Mouse (Mus musculus) cortical plate, adult 2 months (tissue): ENCODE results near the gene Wdr41. TPM values are rescaled to one million over a fixed set of nuclear protein-coding genes. Genes with fewer than 3 reads are reported as not detected.
A peak's percentile ranks its signal among the peaks of the same experiment; 100 is the strongest.

Experiments used
- H3K27ac ChIP-seq: fragments of 200-500 bp; 2 replicates; pipeline ENCODE4 v1.5.1; 2012; ENCODE audit warnings: low read length, control low read depth, inconsistent platforms; ENCODE audit not compliant: insufficient read depth
- H3K4me1 ChIP-seq: fragments of 200-500 bp; 2 replicates; pipeline ENCODE4 v1.6.1; 2011; ENCODE audit warnings: low read length; ENCODE audit not compliant: control insufficient read depth, insufficient read depth
- H3K4me3 ChIP-seq: fragments of 200-500 bp; 2 replicates; pipeline ENCODE4 v1.5.1; 2011; ENCODE audit warnings: mild to moderate bottlenecking, low read length, control low read depth; ENCODE audit not compliant: insufficient read depth
- CTCF ChIP-seq: fragments of 200-500 bp; IDR thresholded peaks from 2 replicates; pipeline ENCODE4 v1.5.1; 2011; ENCODE audit warnings: mild to moderate bottlenecking, control low read depth, low read length; ENCODE audit not compliant: insufficient read depth; ENCODE audit errors: extremely low read depth
- POLR2A ChIP-seq: fragments of 200-500 bp; IDR thresholded peaks from 2 replicates; pipeline ENCODE4 v1.6.1; 2011; ENCODE audit warnings: mild to moderate bottlenecking, low read length, control low read depth; ENCODE audit not compliant: insufficient read depth; ENCODE audit errors: extremely low read depth
- polyA plus RNA-seq: library from polyadenylated mRNA; depleted of rRNA; stranded (reverse); fragments of >200 nt; gene quantifications from 2 replicates; pipeline ENCODE4 v1.2.3, GENCODE M21; 2012; rRNA removed

The Wdr41 gene
- 24.8 and 25.1 TPM in 2 replicates for polyA plus RNA-seq

DNA sequence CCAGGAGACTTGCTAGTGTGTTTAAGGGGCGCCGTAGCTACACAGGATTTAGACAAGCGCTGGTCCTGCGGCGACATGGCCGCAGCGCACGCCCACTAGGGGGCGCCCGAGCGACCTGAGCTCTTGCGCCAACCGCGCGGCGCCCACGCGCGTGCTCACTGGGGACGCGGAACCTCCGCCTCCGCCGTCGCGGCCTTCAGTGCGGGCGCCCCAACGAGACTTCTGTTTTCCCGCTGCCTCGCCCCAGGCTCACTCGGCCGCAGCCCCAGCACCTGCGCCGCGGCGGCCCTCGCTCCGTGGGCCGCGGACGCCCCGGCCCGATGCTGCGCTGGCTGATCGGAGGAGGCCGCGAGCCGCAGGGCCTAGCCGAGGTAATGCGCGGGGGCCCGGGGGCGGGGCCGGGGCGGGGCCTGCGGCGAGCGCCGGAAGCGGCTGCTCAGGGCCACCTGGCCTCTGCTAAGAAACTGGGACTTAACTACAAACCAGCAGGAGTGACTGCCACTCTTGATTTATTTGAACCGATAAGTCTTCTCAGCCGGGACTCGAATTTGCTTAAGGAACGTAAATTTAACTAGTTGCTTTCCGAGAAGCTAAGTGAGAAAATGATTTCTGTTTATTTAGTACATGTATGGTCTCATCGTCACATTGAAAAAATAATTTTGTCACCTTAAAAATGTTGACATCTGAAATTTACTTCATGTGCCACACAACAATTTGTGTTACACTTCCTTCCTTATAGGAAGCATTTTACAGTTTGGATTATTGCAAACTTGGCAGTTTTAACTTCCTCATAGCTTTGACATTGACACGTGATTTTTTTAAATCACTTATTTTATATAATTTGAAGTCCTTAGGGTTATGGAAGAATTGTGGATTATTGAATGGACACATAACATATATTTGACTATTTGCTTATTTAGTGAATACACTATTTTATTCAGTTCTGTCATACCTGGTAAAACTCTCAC lies at the start of gene Wdr41:
Gene Wdr41 (plus strand): TSS at position 126 of the 968 bp plus-strand sequence.
- H3K27ac ChIP-seq = peak within 1 kb of the TSS; percentile 97
- H3K4me3 ChIP-seq = peak within 1 kb of the TSS; percentile 35
- H3K4me1 ChIP-seq = no peaks in the 10 kb centered on the region
- TF ChIP-seq CTCF = peak; percentile 54; the same call in 1 of the 2 replicates
- TF ChIP-seq POLR2A = peak; percentile 16; the same call in 1 of the 2 replicates

DNA sequence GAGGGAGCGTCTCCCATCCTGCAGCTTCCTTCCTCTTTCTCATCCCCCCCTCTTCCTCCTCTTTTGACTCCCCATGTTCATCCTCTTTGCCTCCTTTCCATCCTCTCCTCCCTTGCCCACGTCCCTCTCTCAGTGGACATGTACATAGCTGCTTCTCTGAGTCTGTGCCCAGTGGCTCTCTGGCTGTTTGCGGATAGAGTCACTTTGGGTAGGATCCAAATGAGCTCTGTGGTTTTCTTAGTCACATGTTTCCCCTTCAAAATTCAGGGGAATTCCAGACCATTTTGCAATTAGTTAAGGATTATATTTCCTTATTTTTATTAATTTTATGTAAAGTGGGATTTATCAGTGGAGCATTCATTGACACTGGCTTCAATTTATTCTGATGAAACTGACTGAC lies 48.1 kb upstream of the Wdr41 start:
- H3K4me3 ChIP-seq = no peak overlapping the region
- TF ChIP-seq POLR2A (no peak), CTCF (no peak)
- no peaks in the 10 kb centered on the region for H3K4me1 ChIP-seq
- no peak overlapping the region for H3K27ac ChIP-seq

DNA sequence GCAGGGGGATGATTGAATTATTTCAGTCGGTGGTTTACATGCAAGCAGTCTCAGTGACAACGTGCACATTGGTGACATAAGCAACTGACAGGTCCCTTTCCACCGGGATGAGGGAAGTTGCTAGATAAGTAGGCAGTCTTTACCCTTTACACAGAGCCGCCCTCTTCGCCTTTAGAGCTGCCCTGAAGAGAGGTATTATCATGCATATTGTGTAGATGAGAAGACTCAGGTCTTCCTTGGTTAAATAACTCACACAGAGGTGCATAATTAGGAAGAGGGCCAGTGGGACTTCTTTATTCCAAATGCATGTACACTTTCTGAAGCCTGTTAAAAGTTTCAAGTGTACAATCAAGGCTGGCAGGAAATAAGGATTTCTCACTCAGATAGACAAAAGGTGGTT lies 37.7 kb upstream of the Wdr41 start:
- Histone ChIP-seq H3K4me3 (no peak overlapping the region), H3K4me1 (no peaks in the 10 kb centered on the region), H3K27ac (no peak overlapping the region)
- no peak for TF ChIP-seq POLR2A
- TF ChIP-seq CTCF = no peak

DNA sequence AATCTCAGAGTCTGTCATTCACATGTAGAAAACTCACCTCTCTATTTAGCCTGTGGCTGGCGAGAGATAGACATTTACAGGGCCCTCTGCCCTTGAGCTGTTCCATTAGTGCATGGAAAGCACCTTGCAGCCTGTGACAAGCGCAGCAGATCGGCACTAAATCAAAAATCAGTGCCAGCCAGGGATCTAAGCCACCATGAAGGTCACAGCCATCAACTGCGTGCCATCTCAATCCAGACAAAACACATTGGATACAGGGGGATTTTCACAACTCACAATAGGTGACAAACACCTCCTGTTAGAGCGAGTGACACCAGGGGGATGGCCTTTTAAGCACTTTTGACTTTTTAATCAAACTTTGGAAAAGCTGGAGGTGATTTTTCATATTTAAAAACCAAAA lies 36.0 kb upstream of the Wdr41 start:
- TF ChIP-seq CTCF (no peak), POLR2A (no peak)
- no peak overlapping the region for H3K27ac ChIP-seq
- no peak overlapping the region for H3K4me3 ChIP-seq
- H3K4me1 ChIP-seq = no peaks in the 10 kb centered on the region

DNA sequence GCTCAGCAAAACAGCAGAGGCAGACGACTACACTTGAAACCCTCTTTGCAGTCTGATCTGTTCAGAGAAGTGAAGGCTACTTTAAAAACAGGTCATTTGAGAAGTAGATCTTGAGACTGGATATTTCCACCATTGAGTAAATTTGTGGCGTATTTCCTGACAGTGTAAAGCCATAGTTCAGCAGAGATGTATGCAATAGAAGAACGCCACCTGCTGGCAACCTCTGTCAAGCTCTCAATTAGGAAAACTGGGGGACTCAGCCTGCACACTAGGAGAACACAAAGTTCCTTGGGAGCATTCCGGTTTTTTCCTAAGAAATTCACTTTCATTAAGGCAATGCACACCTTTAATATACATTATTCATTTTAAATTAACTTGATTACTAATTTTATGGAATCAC lies 34.9 kb upstream of the Wdr41 start:
- Histone ChIP-seq H3K27ac (no peak overlapping the region), H3K4me1 (no peaks in the 10 kb centered on the region), H3K4me3 (no peak overlapping the region)
- TF ChIP-seq CTCF = peak; percentile 67
- TF ChIP-seq POLR2A = no peak

DNA sequence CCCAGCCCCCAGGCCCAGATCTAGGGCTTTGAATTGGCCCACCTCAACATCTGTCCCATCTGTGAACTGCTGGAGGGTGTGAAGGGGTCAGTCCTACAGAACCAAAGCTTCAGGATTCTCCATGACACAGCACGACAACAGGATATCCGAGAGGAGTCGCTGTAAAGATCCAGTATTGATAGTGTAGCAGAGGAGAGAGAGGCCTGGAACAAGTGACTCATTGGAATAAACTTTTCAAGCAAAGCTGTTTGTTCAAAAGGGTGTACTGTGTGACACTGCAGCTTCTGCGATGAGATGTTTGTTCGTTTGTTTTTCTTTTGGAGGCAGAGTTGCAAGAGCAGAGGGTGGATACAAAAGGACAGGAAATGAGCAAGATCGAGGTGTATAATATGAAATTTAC lies 20.2 kb upstream of the Wdr41 start:
- Histone ChIP-seq H3K4me1 (no peaks in the 10 kb centered on the region), H3K27ac (no peak overlapping the region), H3K4me3 (no peak overlapping the region)
- TF ChIP-seq POLR2A = no peak
- no peak for TF ChIP-seq CTCF

DNA sequence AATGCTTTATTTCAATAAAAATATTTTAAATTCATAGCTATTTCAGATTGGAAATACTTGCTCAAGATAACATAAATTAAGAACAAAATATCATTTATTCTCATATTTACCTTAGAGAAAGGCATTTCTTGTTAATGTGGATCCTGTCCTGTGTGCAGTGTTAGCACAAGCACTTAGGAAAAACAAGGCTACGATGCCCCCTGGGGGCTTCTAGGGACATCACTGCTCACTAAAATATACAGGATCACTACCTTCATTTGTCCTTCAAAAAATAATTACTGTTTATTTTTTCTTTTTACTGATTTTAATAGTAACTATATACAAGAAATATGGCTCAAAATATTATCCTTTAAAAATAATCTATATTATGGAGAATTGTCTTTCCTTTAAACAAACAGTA lies 18.2 kb upstream of the Wdr41 start:
- TF ChIP-seq CTCF = 0 out of 2 replicates have a peak, but pooled peaks have one; percentile 11
- no peak for TF ChIP-seq POLR2A
- H3K27ac ChIP-seq = no peak overlapping the region
- no peak overlapping the region for H3K4me3 ChIP-seq
- no peaks in the 10 kb centered on the region for H3K4me1 ChIP-seq

DNA sequence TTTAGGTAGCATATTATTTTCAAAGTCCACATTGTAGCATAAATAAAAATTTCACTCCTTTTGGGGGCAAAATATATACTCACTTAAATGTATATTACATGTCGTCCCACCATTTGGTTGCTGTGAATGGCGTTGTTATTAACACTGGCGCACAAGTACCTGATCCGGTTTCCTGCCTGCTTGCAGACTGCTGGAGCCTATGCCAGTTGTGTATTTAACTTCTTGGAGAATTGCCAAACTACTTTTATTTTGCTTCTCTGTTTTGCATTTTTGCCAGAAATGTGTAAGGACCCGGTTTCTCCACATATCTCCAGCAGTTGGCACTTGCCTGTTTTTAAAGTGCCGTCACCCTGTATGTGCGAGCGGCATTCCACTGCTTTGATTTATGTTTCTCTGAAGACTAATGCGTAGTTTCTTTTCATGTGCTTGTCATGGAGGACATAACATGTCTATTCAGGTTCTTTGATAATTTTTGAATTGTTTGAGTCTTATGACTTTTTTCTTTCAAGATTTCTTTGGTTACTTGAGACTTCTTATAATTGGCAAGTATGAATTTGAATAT lies 6.1 kb upstream of the Wdr41 start:
- no peak for TF ChIP-seq POLR2A
- TF ChIP-seq CTCF = no peak
- H3K4me1 ChIP-seq = no peaks in the 10 kb centered on the region

DNA sequence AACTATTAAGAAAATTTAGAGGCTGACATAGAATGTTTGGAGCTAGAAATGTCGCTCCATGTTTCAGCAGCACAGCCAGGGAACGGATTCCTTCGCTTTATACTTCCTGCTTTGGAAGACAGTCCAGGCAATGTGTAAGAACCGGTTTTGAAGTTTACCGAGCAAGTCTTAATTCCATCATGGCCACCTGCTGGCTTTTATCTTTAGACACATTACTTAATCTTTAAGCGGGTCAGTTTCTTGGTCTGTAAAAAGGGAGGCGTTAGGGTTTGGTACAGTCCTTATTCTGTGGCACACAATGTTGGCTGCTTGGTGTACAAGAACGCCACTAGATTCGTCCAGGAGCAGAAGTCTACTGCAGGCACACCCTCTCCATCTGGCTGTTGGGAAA lies 321 bp upstream of the Wdr41 start:
- Histone ChIP-seq H3K4me3 (peak overlapping the region; percentile 35), H3K4me1 (no peaks in the 10 kb centered on the region), H3K27ac (no peak overlapping the region)
- no peak for TF ChIP-seq CTCF
- TF ChIP-seq POLR2A = no peak

More for the DNA sequence above, 6.1 kb upstream of the Wdr41 start:
- no peak overlapping the region for H3K27ac ChIP-seq
- no peak overlapping the region for H3K4me3 ChIP-seq
